Mouse (Mus musculus) forebrain, embryonic 12.5 days (tissue): ENCODE results near the gene Rap1a. TPM values are rescaled to one million over a fixed set of nuclear protein-coding genes. Genes with fewer than 3 reads are reported as not detected.

Experiments used
- ATAC-seq: fragments of 200-750 bp; cut with Nextera tagmentation; 2 replicates; pipeline ENCODE4 v1.8.0; 2017; ENCODE audit warnings: moderate TSS enrichment; ENCODE audit not compliant: low FRiP score
- H3K27ac ChIP-seq: fragments of 300-500 bp; sonication (generic); 2 replicates; pipeline ENCODE4 v1.5.1; 2016; ENCODE audit warnings: mild to moderate bottlenecking
- H3K27me3 ChIP-seq: fragments of 300-500 bp; sonication (generic); 2 replicates; pipeline ENCODE4 v1.6.1; 2016; ENCODE audit warnings: mild to moderate bottlenecking
- H3K36me3 ChIP-seq: fragments of 300-500 bp; sonication (generic); replicated peaks from 2 replicates; pipeline ENCODE4 v1.6.1; 2016; ENCODE audit warnings: mild to moderate bottlenecking
- H3K4me1 ChIP-seq: fragments of 300-500 bp; sonication (generic); 2 replicates; pipeline ENCODE4 v1.6.1; 2016
- H3K4me2 ChIP-seq: fragments of 300-500 bp; sonication (generic); 2 replicates; pipeline ENCODE4 v1.6.1; 2016; ENCODE audit warnings: mild to moderate bottlenecking, moderate library complexity
- H3K4me3 ChIP-seq: fragments of 300-500 bp; sonication (generic); replicated peaks from 2 replicates; pipeline ENCODE4 v1.5.1; 2016; ENCODE audit warnings: mild to moderate bottlenecking
- H3K9ac ChIP-seq: fragments of 300-500 bp; sonication (generic); 2 replicates; pipeline ENCODE4 v1.6.1; 2016; ENCODE audit warnings: mild to moderate bottlenecking
- H3K9me3 ChIP-seq: fragments of 300-500 bp; sonication (generic); 2 replicates; pipeline ENCODE4 v1.6.1; 2016
- WGBS: fragments of 180-500 bp; shearing (Covaris S2); methylation state at CpG from one replicate; pipeline ENCODE4 v1.1.7; 2016; 5-methylcytosine and 5-hydroxymethylcytosine counted together
- polyA plus RNA-seq: library from polyadenylated mRNA; unstranded; fragments of >200 nt; fragmentation: Nextera tagmentation; extraction: Ambion mirVana; gene quantifications from 2 replicates; pipeline ENCODE4 v1.2.1, GENCODE M21; 2016

Gene Rap1a
- polyA plus RNA-seq, 1 experiment from 2014 or later: 81.6 TPM

DNA sequence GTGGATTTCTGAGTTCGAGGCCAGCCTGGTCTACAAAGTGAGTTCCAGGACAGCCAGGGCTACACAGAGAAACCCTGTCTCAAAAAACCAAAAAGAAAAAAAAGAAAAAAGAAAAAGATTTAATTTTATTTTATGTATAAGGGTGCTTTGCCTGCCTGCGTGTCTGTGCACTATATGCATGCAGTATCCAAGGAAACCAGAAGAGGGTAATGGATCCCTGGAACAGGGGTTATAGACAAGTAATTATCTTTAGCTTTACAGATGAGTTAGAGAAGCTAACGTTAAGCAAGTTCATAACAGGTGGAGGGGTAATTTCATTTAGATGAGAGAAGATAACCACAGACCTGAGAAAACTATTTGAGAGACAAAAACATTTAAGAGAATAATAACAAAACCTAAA lies 47.0 kb downstream of the Rap1a start:
- peaks cover 5% of the 10 kb centered on the region; the same call in 1 of the 2 replicates for H3K4me1 ChIP-seq
- ATAC-seq: no peak
- 78% methylated on average over 3 of the region's 3 CpGs for WGBS
- H3K27me3 ChIP-seq: no peaks in the 10 kb centered on the region
- no peak overlapping the region for H3K27ac ChIP-seq
- H3K4me3 ChIP-seq: no peak overlapping the region
- H3K9me3 ChIP-seq: no peaks in the 10 kb centered on the region
- H3K9ac ChIP-seq: no peak overlapping the region
- H3K4me2 ChIP-seq: no peak overlapping the region
- no peaks in the 10 kb centered on the region for H3K36me3 ChIP-seq

DNA sequence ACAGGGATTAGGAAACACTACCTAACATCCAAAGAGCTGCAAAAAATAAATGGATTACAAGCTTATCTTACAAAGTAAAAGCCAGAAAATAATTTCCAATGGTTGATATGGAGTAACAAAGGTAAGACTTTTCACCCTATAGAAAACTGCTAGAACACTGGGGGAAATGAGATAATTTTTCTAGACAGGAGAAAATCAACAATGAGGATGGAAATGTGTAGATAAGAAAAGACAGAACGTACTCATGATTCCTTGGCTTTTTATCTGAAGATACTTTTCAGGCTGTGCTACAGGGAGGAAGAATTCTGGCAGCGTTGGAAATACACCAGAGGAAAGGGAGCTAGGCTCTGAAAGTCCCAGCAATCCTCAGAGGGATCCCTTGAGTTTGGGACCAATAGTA lies 50.3 kb downstream of the Rap1a start:
- no peak overlapping the region for H3K27ac ChIP-seq
- no peak overlapping the region for H3K4me3 ChIP-seq
- H3K36me3 ChIP-seq: 0 out of 2 replicates have a peak, but pooled peaks cover 4% of the 10 kb centered on the region
- no peaks in the 10 kb centered on the region for H3K9me3 ChIP-seq
- H3K4me1 ChIP-seq: no peaks in the 10 kb centered on the region
- no peak for ATAC-seq
- no peaks in the 10 kb centered on the region for H3K27me3 ChIP-seq
- H3K9ac ChIP-seq: no peak overlapping the region
- no peak overlapping the region for H3K4me2 ChIP-seq
- WGBS: 90% methylated on average over 2 of the region's 2 CpGs

DNA sequence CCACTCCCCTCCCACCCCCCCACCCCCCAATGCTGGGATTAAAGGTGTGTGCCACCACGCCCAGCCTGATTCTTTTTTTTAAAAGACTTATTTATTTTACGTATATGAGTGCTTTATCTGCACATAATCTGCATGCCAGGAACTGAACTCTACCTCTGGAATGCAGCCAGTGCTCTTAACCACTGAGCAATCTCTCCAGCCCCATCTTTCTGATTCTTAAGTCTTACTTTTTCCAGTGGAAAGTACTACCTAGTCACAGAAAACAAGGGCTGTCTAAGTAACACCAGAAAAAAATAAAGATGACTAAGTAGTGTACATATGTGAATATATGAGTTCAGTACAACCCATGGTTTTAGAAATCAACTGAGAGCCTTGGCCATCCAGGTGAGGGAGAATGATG lies 54.6 kb downstream of the Rap1a start:
- Histone ChIP-seq H3K27me3 (no peaks in the 10 kb centered on the region), H3K27ac (no peak overlapping the region), H3K4me3 (no peak overlapping the region), H3K9me3 (no peaks in the 10 kb centered on the region), H3K36me3 (0 out of 2 replicates have a peak, but pooled peaks cover 4% of the 10 kb centered on the region), H3K4me1 (no peaks in the 10 kb centered on the region), H3K4me2 (no peak overlapping the region), H3K9ac (no peak overlapping the region)
- no peak for ATAC-seq
- WGBS: 96% methylated on average over 2 of the region's 2 CpGs

DNA sequence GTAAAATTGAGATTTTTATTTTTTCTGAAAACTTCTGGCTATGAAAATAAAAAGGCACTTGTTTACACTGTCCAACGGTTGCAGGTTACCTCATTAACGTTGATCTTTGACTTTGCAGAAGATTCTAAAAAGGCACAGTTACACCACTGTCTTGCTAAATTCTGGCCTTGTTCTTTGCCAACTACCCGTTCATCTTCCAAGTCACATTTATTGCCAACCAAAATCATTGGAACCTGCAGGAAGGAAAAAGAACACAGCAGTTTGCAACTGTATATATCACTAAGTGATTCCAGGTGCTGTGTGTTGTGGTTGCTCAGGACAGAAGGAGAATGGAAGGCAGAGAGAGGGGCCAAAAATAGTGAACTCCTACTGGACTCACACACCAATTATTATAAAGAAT lies 63.5 kb downstream of the Rap1a start:
- Histone ChIP-seq H3K27me3 (no peaks in the 10 kb centered on the region), H3K9ac (no peak overlapping the region), H3K4me1 (no peaks in the 10 kb centered on the region), H3K4me2 (no peak overlapping the region), H3K27ac (no peak overlapping the region), H3K9me3 (no peaks in the 10 kb centered on the region), H3K4me3 (no peak overlapping the region), H3K36me3 (peaks cover 14% of the 10 kb centered on the region)
- no peak for ATAC-seq
- 90% methylated on average over 3 of the region's 3 CpGs for WGBS

DNA sequence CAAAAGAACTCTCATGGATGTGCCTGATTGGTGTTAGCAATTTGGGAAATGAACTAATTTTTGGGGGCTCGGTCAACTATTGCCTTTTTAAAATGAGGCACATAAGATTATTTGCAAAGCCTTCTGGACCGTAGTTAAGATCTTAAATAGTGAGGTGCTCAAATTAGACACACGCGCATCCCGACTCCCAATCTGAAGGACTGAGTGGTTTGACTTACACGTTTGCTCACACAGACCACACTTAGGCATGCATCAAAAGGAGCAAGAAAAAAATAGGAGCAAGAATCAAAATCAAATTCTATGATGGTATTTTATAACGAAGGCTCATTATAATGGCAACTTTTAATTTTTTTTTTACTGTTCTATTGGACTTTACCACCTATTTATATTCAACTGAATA lies 64.1 kb downstream of the Rap1a start:
- Histone ChIP-seq H3K9ac (no peak overlapping the region), H3K4me1 (no peaks in the 10 kb centered on the region), H3K4me3 (no peak overlapping the region), H3K27ac (no peak overlapping the region), H3K27me3 (no peaks in the 10 kb centered on the region), H3K9me3 (no peaks in the 10 kb centered on the region), H3K4me2 (no peak overlapping the region), H3K36me3 (peaks cover 14% of the 10 kb centered on the region)
- WGBS: 93% methylated on average over 7 of the region's 7 CpGs
- no peak for ATAC-seq

DNA sequence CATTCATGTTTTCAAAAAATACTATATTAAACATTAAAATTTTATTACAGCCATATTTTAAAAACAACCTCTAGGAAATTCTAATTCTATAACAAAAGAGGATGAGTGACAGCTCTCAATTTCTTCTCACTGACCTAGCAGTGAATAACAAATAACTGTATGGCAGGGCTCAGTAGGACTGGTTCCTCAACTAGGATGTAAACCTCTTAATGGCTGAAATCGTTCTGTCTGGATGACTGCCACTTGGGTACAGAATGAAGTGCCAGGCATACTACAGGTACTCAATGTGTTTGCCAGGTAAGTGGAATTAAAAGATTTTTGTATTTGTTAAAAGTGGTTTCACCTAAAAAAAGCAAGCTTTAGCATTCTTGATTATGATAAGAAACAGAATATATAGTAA lies 65.0 kb downstream of the Rap1a start:
- Histone ChIP-seq H3K4me2 (no peak overlapping the region), H3K9me3 (no peaks in the 10 kb centered on the region), H3K36me3 (peaks cover 16% of the 10 kb centered on the region), H3K9ac (no peak overlapping the region), H3K27me3 (no peaks in the 10 kb centered on the region), H3K27ac (no peak overlapping the region), H3K4me1 (no peaks in the 10 kb centered on the region), H3K4me3 (no peak overlapping the region)
- no peak for ATAC-seq
- 79% methylated on average over 1 of the region's 1 CpGs for WGBS

DNA sequence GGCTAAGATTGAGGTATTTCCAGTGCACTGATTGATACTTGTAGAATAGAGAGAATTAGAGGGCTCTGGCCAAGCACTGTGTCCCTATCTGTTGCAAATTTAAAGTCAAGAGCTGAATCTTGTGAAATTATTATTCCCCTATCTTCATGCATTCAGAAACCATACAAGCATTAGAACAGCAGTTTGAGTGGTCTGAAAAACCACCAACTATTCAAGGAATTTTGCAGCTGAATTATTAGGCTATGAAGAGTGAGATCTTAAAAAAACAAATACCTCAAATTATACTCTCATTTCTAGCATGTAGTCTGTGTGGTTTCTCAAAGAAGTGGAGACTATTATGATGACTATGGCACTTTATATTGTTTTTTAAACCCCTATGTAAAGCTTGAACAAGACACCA lies 65.9 kb downstream of the Rap1a start:
- Histone ChIP-seq H3K9ac (no peak overlapping the region), H3K27ac (no peak overlapping the region), H3K36me3 (peaks cover 23% of the 10 kb centered on the region), H3K4me1 (no peaks in the 10 kb centered on the region), H3K27me3 (no peaks in the 10 kb centered on the region), H3K9me3 (no peaks in the 10 kb centered on the region), H3K4me2 (no peak overlapping the region), H3K4me3 (no peak overlapping the region)
- ATAC-seq: no peak

DNA sequence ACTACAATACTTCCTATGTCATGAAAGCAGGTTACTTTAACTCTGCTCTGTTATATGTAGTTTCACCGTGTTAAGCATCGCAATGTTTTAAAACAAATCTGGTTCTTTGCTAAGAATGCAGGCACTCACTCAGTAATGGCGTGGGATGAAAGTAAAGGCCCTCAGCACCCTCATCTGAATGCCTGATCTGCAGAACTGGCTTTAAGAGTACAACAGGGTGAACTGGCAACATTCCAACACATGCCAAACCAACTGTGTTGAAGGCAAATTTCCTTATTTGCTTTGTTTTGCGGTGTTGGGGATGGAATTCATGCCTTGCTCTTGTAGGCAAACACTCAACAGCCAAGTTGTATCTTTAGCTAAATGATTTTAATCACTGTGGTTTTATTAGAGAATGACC lies 67.6 kb downstream of the Rap1a start:
- no peak overlapping the region for H3K4me3 ChIP-seq
- ATAC-seq: no peak
- WGBS: 88% methylated on average over 4 of the region's 4 CpGs

DNA sequence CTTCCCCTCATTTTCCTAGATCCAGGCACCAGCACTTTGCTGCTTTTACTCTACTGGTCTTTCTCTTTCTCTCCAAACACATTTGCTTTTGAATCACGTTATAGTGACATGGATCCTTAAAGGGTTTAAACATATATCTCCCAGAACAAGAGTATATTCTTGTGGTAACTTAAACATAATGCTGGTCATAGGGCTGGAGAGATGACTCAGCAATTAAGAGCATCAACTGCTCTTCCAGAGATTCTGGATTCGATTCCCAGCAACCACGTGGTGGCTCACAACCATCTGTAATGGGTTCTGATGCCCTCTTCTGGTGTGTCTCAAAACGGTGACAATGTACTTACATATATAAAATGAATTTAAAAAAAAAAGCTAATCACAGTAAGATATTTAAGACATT lies 68.8 kb downstream of the Rap1a start:
- H3K9me3 ChIP-seq: no peaks in the 10 kb centered on the region
- no peak overlapping the region for H3K9ac ChIP-seq
- no peaks in the 10 kb centered on the region for H3K4me1 ChIP-seq
- no peak for ATAC-seq
- H3K36me3 ChIP-seq: peaks cover 21% of the 10 kb centered on the region
- no peak overlapping the region for H3K4me3 ChIP-seq
- no peak overlapping the region for H3K27ac ChIP-seq
- H3K4me2 ChIP-seq: no peak overlapping the region
- WGBS: 87% methylated on average over 4 of the region's 4 CpGs
- H3K27me3 ChIP-seq: no peaks in the 10 kb centered on the region

More for the DNA sequence above, 67.6 kb downstream of the Rap1a start:
- no peak overlapping the region for H3K27ac ChIP-seq
- H3K27me3 ChIP-seq: no peaks in the 10 kb centered on the region
- H3K4me2 ChIP-seq: no peak overlapping the region
- H3K9ac ChIP-seq: no peak overlapping the region
- no peaks in the 10 kb centered on the region for H3K9me3 ChIP-seq
- H3K36me3 ChIP-seq: peaks cover 24% of the 10 kb centered on the region
- no peaks in the 10 kb centered on the region for H3K4me1 ChIP-seq

DNA sequence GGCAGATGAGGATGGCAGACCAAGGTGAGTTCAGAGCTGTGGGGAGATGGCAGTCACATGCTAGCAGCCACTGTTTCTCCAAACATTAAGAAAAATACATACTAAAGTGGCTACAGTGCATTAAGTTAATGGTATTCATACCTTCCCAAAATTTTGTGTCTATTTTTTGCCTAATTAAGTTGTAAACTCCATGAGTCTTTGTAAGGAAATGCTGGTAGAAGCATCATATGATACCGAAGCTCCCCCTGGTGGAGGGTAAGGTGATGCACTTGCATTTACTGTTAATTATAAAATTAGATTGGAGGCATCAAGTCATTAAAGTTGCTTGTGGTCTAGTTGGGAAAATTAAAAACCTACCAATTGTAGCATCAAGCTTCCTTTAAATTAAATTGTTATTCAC lies 75.1 kb downstream of the Rap1a start:
- ATAC-seq: no peak
- Histone ChIP-seq H3K4me1 (no peaks in the 10 kb centered on the region), H3K4me3 (no peak overlapping the region), H3K27me3 (no peaks in the 10 kb centered on the region), H3K9me3 (no peaks in the 10 kb centered on the region), H3K9ac (no peak overlapping the region), H3K4me2 (no peak overlapping the region), H3K36me3 (peaks cover 7% of the 10 kb centered on the region; the same call in 1 of the 2 replicates), H3K27ac (no peak overlapping the region)
- 5% methylated on average over 1 of the region's 1 CpGs for WGBS

DNA sequence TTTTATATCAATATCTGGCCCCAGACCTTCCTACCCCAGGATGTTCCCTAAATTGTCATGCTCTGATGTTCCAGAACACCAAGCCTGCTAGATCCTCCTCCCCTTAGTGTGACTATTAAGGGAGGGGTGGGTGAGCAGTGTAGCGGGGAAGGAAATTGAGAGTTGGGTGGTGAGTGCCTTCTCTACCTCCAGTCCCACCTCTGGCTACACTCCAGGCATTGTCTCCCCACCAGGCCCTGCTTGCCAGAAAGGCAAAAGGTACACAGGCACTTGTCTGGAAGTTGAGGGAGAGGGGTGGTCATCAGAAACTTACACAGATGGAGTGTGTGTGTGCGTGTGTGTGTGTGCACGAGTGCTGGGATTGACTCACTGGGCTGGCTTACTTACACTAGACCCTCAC lies 78.6 kb downstream of the Rap1a start:
- no peak overlapping the region for H3K4me2 ChIP-seq
- ATAC-seq: no peak
- 84% methylated on average over 3 of the region's 3 CpGs for WGBS

DNA sequence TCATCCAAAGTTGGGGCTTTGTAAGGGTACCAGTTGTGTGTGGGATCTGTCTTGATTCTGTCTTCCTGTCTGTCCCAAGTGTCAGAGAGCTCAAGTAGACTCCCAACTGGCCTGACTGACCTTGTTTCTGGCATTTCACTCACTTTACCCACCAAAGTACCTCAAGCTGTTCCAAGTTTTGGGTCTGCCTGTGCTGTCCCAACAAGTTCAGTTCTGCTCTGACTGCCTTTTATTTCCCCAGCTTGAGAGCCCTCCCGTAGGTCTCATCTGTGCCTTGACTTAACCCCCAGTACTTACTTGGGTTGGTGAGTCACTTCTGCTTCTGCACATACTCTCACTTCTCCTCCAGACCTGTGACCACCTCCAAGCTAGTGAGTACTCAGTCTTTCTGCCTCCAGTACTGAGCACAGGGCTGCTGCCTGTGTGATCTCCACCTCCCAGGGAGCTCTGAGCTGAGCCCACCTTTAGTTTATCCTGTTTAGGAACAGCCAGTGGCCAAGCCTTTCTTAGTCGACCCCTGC lies 79.4 kb downstream of the Rap1a start:
- Histone ChIP-seq H3K27me3 (no peaks in the 10 kb centered on the region), H3K4me1 (peaks cover 11% of the 10 kb centered on the region), H3K9ac (no peak overlapping the region), H3K4me2 (no peak overlapping the region), H3K27ac (no peak overlapping the region), H3K9me3 (no peaks in the 10 kb centered on the region), H3K36me3 (no peaks in the 10 kb centered on the region), H3K4me3 (no peak overlapping the region)
- ATAC-seq: no peak
- 69% methylated on average over 2 of the region's 2 CpGs for WGBS

More for the DNA sequence above, 78.6 kb downstream of the Rap1a start:
- Histone ChIP-seq H3K9ac (no peak overlapping the region), H3K27ac (no peak overlapping the region), H3K27me3 (no peaks in the 10 kb centered on the region), H3K36me3 (no peaks in the 10 kb centered on the region; the same call in 1 of the 2 replicates), H3K4me3 (no peak overlapping the region), H3K9me3 (no peaks in the 10 kb centered on the region), H3K4me1 (peaks cover 11% of the 10 kb centered on the region)

DNA sequence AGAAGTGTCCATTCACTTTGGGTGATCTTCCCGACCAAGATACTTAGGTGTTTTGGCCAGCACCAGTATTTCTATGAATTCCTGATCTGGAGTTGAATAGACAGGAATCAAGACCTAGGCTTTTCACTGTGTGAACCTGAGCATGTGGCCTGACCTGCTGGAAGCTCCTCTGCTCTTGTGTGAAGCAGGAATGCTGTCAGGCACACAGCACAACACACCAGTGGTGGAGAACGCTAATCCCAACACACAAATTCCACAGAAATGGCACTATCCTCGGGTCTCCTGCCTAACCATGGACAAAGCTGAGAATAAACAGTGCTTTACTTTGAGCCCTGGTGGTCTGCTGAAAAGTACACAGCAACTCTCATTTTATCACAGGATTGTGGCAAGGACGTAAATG lies 80.6 kb downstream of the Rap1a start:
- Histone ChIP-seq H3K9me3 (no peaks in the 10 kb centered on the region), H3K9ac (no peak overlapping the region), H3K4me2 (no peak overlapping the region), H3K27me3 (no peaks in the 10 kb centered on the region), H3K27ac (no peak overlapping the region), H3K4me3 (no peak overlapping the region), H3K4me1 (peaks cover 11% of the 10 kb centered on the region), H3K36me3 (no peaks in the 10 kb centered on the region)
- WGBS: 85% methylated on average over 4 of the region's 4 CpGs
- no peak for ATAC-seq
